24 mouse cellular contexts compared by ENCODE assay signal in the genomic region with DNA sequence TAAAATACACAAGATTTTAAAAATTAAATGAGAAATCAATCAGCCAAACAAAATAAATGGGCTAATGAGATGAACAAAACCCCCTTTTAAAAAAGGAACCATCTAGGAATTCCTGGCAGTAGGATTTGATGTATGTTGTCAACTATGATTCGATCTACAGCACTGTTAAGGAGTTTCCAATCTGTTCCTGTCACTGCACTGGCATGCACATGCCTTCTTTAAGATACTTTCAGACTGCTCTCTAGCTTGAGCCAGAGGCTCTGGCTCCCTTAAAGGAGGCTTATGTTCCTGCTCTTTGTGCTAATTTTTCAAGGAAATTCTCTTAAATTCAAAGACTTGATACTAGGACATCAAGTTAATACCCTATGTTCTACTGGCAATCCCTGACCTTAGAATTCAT.
A peak's percentile ranks its signal among the peaks of the same experiment; 100 is the strongest.
DNase-seq lines count a peak whose midpoint lies in the region; ATAC-seq and TF ChIP-seq lines count a peak whose summit lies in the region.
"Had no signal": no experiment of that assay in that cellular context is flagged by ENCODE, and none has a peak within 500 bp of the region (broad histone marks: within the 10 kb centered on the region; RNA-seq: fewer than 3 reads in every experiment).

No protein-coding gene starts in this region.

- no peak overlapping the region for H3K4me3 ChIP-seq in forebrain, embryonic 14.5 days (ENCODE audit: low read depth, low read length)
- no peak overlapping the region for H3K4me3 ChIP-seq in forebrain, embryonic 12.5 days (replicated peaks)
- no peak overlapping the region for H3K4me3 ChIP-seq in forebrain, embryonic 16.5 days (replicated peaks; ENCODE audit: low read length)
- no peak overlapping the region for H3K4me3 ChIP-seq in forebrain, embryonic 13.5 days
- H3K4me3 ChIP-seq: embryonic facial prominence, embryonic 13.5 days; embryonic facial prominence, embryonic 15.5 days; erythroblast, embryonic 14.5 days had no signal

- no peaks in the 10 kb centered on the region for H3K9me3 ChIP-seq in forebrain, embryonic 14.5 days (replicated peaks; ENCODE audit: control insufficient read depth, low read length)
- no peaks in the 10 kb centered on the region for H3K9me3 ChIP-seq in forebrain, embryonic 12.5 days
- no peaks in the 10 kb centered on the region for H3K9me3 ChIP-seq in forebrain, embryonic 16.5 days (ENCODE audit: control insufficient read depth, low read length)
- H3K9me3 ChIP-seq in forebrain, embryonic 13.5 days (replicated peaks): no peaks in the 10 kb centered on the region
- H3K9me3 ChIP-seq: embryonic facial prominence, embryonic 13.5 days; embryonic facial prominence, embryonic 15.5 days; G1E had no signal

- H3K36me3 ChIP-seq in forebrain, embryonic 14.5 days (ENCODE audit: control insufficient read depth, insufficient read depth, low read length): no peaks in the 10 kb centered on the region
- no peaks in the 10 kb centered on the region for H3K36me3 ChIP-seq in forebrain, embryonic 12.5 days (replicated peaks)
- no peaks in the 10 kb centered on the region for H3K36me3 ChIP-seq in forebrain, embryonic 16.5 days (ENCODE audit: control insufficient read depth, insufficient read depth)
- H3K36me3 ChIP-seq in forebrain, embryonic 13.5 days (ENCODE audit: poor library complexity, severe bottlenecking): no peaks in the 10 kb centered on the region
- H3K36me3 ChIP-seq: embryonic facial prominence, embryonic 13.5 days; embryonic facial prominence, embryonic 15.5 days; G1E had no signal

- 74% methylated on average over 1 of the region's 1 CpGs for WGBS in forebrain, embryonic 14.5 days
- 79% methylated on average over 1 of the region's 1 CpGs for WGBS in forebrain, embryonic 12.5 days
- 62% methylated on average over 1 of the region's 1 CpGs for WGBS in forebrain, embryonic 16.5 days
- WGBS in forebrain, embryonic 13.5 days: 72% methylated on average over 1 of the region's 1 CpGs

- H3K9ac ChIP-seq in forebrain, embryonic 14.5 days (ENCODE audit: low read length): no peak overlapping the region
- no peak overlapping the region for H3K9ac ChIP-seq in forebrain, embryonic 12.5 days
- H3K9ac ChIP-seq in forebrain, embryonic 16.5 days (replicated peaks; ENCODE audit: low read depth, low read length): no peak overlapping the region
- no peak overlapping the region for H3K9ac ChIP-seq in forebrain, embryonic 13.5 days
- H3K9ac ChIP-seq: embryonic facial prominence, embryonic 13.5 days; embryonic facial prominence, embryonic 15.5 days had no signal

- no peak for TF ChIP-seq CTCF in brain, embryonic 14.5 days (IDR thresholded peaks at IDR 0.05; ENCODE audit: borderline replicate concordance, extremely low read depth, insufficient read depth, insufficient read length)

- H3K4me1 ChIP-seq in forebrain, embryonic 14.5 days (ENCODE audit: control insufficient read depth, insufficient read depth, low read length): no peaks in the 10 kb centered on the region
- H3K4me1 ChIP-seq in forebrain, embryonic 12.5 days: no peaks in the 10 kb centered on the region
- H3K4me1 ChIP-seq in forebrain, embryonic 16.5 days (replicated peaks; ENCODE audit: control insufficient read depth, insufficient read depth, low read length): no peaks in the 10 kb centered on the region
- H3K4me1 ChIP-seq in forebrain, embryonic 13.5 days: no peaks in the 10 kb centered on the region
- H3K4me1 ChIP-seq: embryonic facial prominence, embryonic 13.5 days; embryonic facial prominence, embryonic 15.5 days had no signal

- no peak for ATAC-seq in forebrain, embryonic 14.5 days
- ATAC-seq in forebrain, embryonic 12.5 days (ENCODE audit: low FRiP score): no peak
- peak; percentile 79 for ATAC-seq in forebrain, embryonic 16.5 days
- ATAC-seq in forebrain, embryonic 13.5 days: no peak
- ATAC-seq: activated CD4-positive, CD25-positive, alpha-beta regulatory T cell, adult 4 months; CD4-positive, CD25-positive, alpha-beta regulatory T cell, adult 4 months; Patski had no signal

- TF ChIP-seq POLR2A in brain, embryonic 14.5 days (IDR thresholded peaks at IDR 0.05; ENCODE audit: borderline replicate concordance, extremely low read depth, insufficient read depth, insufficient read length, poor library complexity, severe bottlenecking): no peak

- no peak overlapping the region for H3K27ac ChIP-seq in forebrain, embryonic 14.5 days (ENCODE audit: low read depth, low read length)
- H3K27ac ChIP-seq in forebrain, embryonic 12.5 days: no peak overlapping the region
- no peak overlapping the region for H3K27ac ChIP-seq in forebrain, embryonic 16.5 days (ENCODE audit: low read length)
- H3K27ac ChIP-seq in forebrain, embryonic 13.5 days: no peak overlapping the region
- H3K27ac ChIP-seq: embryonic facial prominence, embryonic 13.5 days; embryonic facial prominence, embryonic 15.5 days had no signal

- no peaks in the 10 kb centered on the region for H3K27me3 ChIP-seq in forebrain, embryonic 14.5 days (replicated peaks; ENCODE audit: control insufficient read depth, insufficient read depth, low read length)
- no peaks in the 10 kb centered on the region for H3K27me3 ChIP-seq in forebrain, embryonic 12.5 days
- no peaks in the 10 kb centered on the region for H3K27me3 ChIP-seq in forebrain, embryonic 16.5 days (replicated peaks; ENCODE audit: control insufficient read depth, insufficient read depth, low read length)
- H3K27me3 ChIP-seq in forebrain, embryonic 13.5 days: no peaks in the 10 kb centered on the region
- H3K27me3 ChIP-seq: CH12.LX; embryonic facial prominence, embryonic 13.5 days; embryonic facial prominence, embryonic 15.5 days; Patski had no signal

- no peak overlapping the region for H3K4me2 ChIP-seq in forebrain, embryonic 14.5 days (ENCODE audit: low read length)
- H3K4me2 ChIP-seq in forebrain, embryonic 12.5 days: no peak overlapping the region
- no peak overlapping the region for H3K4me2 ChIP-seq in forebrain, embryonic 16.5 days (ENCODE audit: low read length)
- no peak overlapping the region for H3K4me2 ChIP-seq in forebrain, embryonic 13.5 days
- H3K4me2 ChIP-seq: embryonic facial prominence, embryonic 13.5 days; embryonic facial prominence, embryonic 15.5 days had no signal

- peak; percentile 29 for DNase-seq in forebrain, embryonic 14.5 days (ENCODE audit: low spot score)
- DNase-seq in brain, embryonic 14.5 days (ENCODE audit: low read depth): peak; percentile 61
- DNase-seq: adrenal gland, adult 8-10 months; adrenal gland, postnatal 14 days; adrenal gland, postnatal 36 days; B cell, adult 2 months; cerebellum, adult 11 months; cerebellum, adult 18-20 months; cerebellum, adult 8-10 months; cerebellum, adult 9-11 months; cerebellum, postnatal 14 days; cerebellum, postnatal 36 days; embryo, embryonic 11 days had no signal
